Mouse (Mus musculus) mouse embryonic stem cell (cell line): ENCODE data around the gene Mmrn2.

Experiments used
- in situ Hi-C, 2 experiments: fragments of 300-500 bp; cut with MboI; formaldehyde crosslinking; loops; 1 replicate in 1 of 2; 3 replicates in 1 of 2; pipeline ENCODE4 v1.14.3; 2019 to 2020; ENCODE audit warnings: low sequenced_read_pairs in 2 of 2, low pct_unique_long_range_greater_than_20kb in 1 of 2, mixed read lengths in 1 of 2; ENCODE audit not compliant: unreplicated experiment in 1 of 2

Mmrn2 gene

GRCm38 (mm10) chr14:34382921-34383704 lies 7.8 kb downstream of the Mmrn2 start:
- in situ Hi-C loops: no loop called here

DNA sequence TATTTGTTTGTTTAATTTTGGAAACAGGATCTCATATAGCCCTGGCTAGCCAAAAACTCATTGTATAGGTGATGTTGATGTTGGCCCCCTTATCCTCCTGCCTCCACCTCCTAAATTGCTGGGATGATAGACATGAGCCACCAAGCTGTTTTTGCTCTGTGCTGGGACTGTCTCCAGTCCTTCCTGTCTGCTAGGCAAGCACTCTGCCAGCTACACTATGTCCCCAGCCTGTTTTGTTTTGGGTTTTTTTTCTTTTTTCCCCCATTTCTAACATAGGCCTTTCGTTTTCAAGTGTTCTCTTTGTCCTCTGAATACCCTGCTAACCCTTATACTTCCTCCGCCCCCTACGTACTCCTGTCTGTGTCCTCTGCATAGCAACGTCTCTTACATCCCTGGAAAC lies 18.0 kb downstream of the Mmrn2 start:
- in situ Hi-C loops: loop anchor here in 1 of 2 experiments (10.0 kb wide), 1 partner anchor 158 kb away; no protein-coding TSS in a partner anchor

DNA sequence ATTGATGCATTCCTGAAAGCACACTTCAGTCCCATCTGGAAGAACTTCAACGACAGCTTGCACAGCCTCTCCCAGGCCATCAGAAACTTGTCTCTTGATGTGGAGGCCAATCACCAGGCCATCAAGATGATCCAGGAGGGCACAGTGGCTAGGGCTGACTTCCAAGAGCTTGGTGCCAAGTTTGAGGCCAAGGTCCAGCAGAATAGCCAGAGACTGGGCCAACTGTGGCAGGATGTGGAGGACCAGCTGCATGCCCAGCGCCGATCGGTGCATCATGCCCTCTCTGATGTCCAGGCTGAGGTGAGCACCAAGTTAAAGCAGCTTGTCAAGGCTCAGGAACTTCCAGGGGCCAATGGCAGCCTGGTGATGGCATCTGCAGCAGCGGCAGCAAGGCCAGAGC lies 22.6 kb downstream of the Mmrn2 start:
- in situ Hi-C loops: loop anchor here in 1 of 2 experiments (10.0 kb wide), 1 partner anchor 163 kb away; no protein-coding TSS in a partner anchor

GRCm38 (mm10) chr14:34398901-34399300 lies 23.6 kb downstream of the Mmrn2 start:
- in situ Hi-C loops: loop anchor here in 1 of 2 experiments (10.0 kb wide), 1 partner anchor 164 kb away; no protein-coding TSS in a partner anchor

DNA sequence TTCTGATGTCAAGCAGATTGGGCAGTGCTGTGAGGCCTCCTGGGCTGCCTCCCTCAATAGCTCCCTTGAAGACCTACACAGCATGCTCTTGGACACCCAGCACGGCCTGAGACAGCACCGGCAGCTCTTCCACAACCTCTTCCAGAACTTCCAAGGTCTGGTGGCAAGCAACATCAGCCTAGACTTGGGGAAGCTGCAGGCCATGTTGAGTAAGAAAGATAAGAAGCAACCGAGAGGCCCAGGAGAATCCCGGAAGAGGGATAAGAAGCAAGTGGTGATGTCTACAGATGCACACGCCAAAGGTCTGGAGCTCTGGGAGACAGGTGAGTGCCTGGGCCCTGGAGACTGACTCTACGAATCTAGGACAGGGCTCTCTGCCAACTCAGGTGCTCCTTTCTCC lies 24.0 kb downstream of the Mmrn2 start:
- in situ Hi-C loops: loop anchor here in 1 of 2 experiments (10.0 kb wide), 1 partner anchor 164 kb away; no protein-coding TSS in a partner anchor

DNA sequence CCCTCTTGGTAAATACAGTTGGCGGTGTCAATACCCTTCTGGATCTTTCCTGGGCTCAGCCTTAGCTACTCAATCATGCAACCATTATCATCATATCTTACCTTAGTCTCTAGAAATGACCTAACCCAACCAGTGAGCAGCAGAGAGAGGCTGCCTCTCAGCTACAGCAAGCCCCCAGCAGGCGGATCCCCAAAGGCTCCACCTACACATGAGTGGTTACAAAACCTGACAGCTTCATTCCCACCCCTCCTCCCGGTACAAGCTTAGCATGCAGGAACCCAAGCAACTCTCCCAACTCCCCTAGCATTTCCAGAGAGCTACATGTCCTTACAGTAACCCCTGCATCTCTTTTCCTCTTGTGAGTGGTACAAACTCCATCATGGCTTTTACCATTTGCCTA lies 24.8 kb downstream of the Mmrn2 start:
- in situ Hi-C loops: loop anchor here (10.0 to 25.0 kb wide), 2 partner anchors 288 to 295 kb away; partner anchors contain the start of gene A630023A22Rik (in 2 of the 2)

GRCm38 (mm10) chr14:34401135-34401534 lies 25.9 kb downstream of the Mmrn2 start:
- in situ Hi-C loops: loop anchor here (10.0 to 25.0 kb wide), 2 partner anchors 289 to 296 kb away; partner anchors contain the start of gene A630023A22Rik (in 2 of the 2)

DNA sequence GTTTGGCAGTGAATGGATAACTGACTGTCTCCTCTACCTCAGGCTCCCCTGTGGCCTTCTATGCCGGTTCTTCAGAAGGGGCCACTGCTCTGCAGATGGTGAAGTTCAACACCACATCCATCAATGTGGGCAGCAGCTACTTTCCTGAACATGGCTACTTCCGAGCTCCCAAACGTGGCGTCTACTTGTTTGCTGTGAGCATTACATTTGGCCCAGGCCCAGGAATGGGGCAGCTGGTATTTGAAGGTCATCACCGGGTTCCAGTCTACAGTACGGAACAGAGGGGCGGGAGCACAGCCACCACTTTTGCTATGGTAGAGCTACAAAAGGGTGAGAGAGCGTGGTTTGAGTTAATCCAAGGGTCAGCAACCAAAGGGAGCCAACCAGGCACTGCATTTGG lies 27.6 kb downstream of the Mmrn2 start:
- in situ Hi-C loops: loop anchor here (10.0 to 25.0 kb wide), 2 partner anchors 291 to 298 kb away; partner anchors contain the start of gene A630023A22Rik (in 2 of the 2)

GRCm38 (mm10) chr14:34403424-34403823 lies 28.2 kb downstream of the Mmrn2 start:
- in situ Hi-C loops: loop anchor here (10.0 to 25.0 kb wide), 2 partner anchors 291 to 299 kb away; partner anchors contain the start of gene A630023A22Rik (in 2 of the 2)

- in situ Hi-C loops: loop anchor here in 1 of 2 experiments (25.0 kb wide), 1 partner anchor 298 kb away; the partner anchor contains the start of gene A630023A22Rik
Observed at GRCm38 (mm10) chr14:34410716-34411115, 35.5 kb downstream of the Mmrn2 start.

DNA sequence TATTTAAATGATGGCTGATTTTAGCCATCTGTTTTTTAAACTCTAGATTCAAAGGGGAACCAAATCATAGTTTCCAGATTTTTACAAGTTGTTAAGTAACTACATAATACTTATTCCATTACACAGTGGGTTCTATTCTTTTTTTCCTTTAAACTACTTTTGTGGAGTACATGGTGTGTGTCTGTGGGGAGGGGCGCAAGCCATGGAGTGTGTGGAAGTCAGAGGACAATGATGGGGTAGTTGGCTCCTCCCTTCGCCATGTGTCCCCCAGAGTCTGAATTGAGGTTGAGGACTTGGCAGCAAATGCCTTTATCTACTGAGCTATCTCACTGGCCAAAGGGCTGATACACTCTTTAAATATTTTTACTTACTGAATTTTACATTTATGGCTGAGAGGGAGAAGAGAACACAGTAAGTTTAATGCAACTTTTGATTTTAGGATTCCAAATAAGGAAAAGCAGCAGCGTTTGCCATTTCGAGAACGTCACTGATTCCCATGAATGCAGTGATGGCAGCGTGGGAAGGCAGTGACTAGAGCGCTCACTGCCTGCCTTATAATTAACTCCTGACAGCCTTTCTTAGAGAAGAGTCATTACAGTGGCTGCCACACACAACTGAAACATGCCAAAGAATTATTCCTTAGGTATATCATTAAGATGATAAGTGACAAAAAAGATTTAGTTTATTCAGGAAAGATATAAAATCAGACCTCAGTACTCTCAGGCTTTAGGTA lies 37.1 kb downstream of the Mmrn2 start:
- in situ Hi-C loops: loop anchor here in 1 of 2 experiments (25.0 kb wide), 1 partner anchor 300 kb away; the partner anchor contains the start of gene A630023A22Rik

DNA sequence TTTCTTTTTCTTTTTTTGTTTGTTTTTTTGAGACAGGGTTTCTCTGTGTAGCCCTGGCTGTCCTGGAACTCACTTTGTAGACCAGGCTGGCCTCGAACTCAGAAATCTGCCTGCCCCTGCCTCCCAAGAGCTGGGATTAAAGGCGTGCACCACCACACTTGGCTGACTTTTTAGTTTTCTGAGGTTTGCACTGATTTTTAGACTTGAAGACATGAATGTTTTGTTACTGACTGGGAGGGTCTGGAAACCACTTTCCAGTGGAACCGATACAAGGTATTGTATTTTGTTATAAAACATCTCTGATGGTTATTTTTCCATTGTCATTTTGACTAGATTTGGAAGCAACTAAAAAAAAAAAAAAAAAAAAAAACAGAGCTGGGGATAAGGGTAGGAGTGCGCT lies 41.7 kb downstream of the Mmrn2 start:
- in situ Hi-C loops: loop anchor here in 1 of 2 experiments (25.0 kb wide), 1 partner anchor 305 kb away; the partner anchor contains the start of gene A630023A22Rik

DNA sequence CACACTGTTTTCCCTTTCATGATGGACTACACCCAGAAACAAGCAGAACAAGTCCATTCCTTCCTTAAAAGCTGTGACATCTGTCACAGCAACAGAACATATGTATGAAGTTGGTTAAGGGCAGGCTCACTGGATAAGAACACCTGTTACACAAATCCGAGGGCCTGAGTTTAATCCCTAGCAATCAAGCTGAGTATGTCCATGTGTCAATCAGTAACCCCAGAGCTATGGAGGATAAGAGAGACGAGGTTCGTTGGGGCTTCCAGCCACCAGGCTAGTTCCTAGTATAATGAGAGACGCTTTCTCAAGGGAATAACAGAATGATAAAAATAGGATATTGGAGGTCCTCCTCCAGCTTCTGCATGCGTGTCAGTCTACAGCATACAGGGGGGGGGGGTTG lies 42.2 kb downstream of the Mmrn2 start:
- in situ Hi-C loops: loop anchor here in 1 of 2 experiments (25.0 kb wide), 1 partner anchor 305 kb away; the partner anchor contains the start of gene A630023A22Rik

- in situ Hi-C loops: loop anchor here in 1 of 2 experiments (25.0 kb wide), 1 partner anchor 309 kb away; the partner anchor contains the start of gene A630023A22Rik
Observed at GRCm38 (mm10) chr14:34421078-34421477, 45.8 kb downstream of the Mmrn2 start.

DNA sequence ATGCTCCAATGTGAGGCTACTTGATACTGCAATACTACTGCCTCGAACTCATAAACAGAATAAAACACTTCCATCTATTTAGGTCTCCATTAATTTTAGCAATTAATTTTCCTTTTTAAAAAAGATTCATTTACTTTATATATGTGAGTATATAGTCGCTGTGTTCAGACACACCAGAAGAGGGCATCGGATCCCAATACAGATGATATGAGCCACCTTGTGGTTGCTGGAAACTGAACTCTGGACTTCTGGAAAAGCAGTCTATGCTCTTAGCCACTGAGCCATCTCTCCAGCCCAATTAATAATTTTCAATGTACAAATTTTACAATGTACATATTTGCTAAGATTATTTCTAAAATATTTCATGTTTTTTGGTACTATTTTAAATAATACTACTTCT lies 53.0 kb downstream of the Mmrn2 start:
- in situ Hi-C loops: loop anchor here in 1 of 2 experiments (25.0 kb wide), 1 partner anchor 134 kb away; no protein-coding TSS in a partner anchor

DNA sequence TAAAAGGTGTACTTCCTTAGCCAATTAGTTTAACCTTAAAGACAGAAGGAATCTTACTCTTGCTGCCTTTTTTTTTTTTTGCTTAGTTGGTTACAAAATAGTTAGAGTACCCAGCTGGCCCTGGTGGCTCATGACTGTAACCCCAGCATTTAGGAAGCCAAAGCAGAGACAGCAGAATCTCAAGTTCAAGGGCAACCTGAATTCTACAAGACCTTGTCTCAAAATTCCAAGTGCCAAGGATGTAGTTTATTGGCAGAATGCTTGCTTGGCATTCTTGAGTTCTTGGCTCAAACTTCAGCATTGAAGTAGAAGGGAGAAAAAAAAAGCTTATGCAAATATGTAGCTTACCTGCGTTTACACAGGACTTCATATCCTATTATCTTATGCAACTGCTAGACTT lies 53.8 kb downstream of the Mmrn2 start:
- in situ Hi-C loops: loop anchor here in 1 of 2 experiments (25.0 kb wide), 1 partner anchor 133 kb away; no protein-coding TSS in a partner anchor

- in situ Hi-C loops: loop anchor here (10.0 to 25.0 kb wide), 2 partner anchors 122 to 124 kb away; no protein-coding TSS in a partner anchor
Observed at GRCm38 (mm10) chr14:34440526-34441066, 65.3 kb downstream of the Mmrn2 start.

DNA sequence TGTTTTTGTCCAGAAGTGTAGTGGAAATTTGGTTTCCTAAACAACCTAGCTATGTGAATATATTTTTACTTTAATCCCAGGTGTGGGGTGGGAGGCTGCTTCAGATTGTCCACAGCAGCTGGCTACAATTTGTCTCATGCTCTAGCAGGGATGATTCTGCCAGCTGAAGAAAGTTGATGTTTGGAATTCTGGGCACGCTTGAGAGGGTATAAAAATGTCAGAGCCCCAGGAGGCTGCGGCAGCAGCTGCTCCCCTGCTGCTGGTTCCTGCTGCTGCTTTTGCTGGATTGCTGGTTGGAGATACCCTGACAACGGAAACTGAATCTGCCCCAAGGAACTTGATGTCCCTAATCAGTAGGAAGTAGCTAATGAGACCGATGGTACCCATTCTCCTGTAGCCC lies 67.3 kb downstream of the Mmrn2 start:
- in situ Hi-C loops: loop anchor here (10.0 to 25.0 kb wide), 2 partner anchors 120 to 122 kb away; no protein-coding TSS in a partner anchor
